Mouse (Mus musculus) liver, embryonic 14.5 days (tissue): ENCODE measurements around the gene Fxr2. TPM values are rescaled to one million over a fixed set of nuclear protein-coding genes. Genes with fewer than 3 reads are reported as not detected.
"Not testable (repeated sequence)": the region's sequence is repeated elsewhere in the genome, so short reads cannot be mapped to it uniquely, and the experiment has no call there.

Experiments used
- ATAC-seq: fragments of 200-750 bp; cut with Nextera tagmentation; 2 replicates; pipeline ENCODE4 v1.8.0; 2017; ENCODE audit warnings: moderate number of reproducible peaks, mild to moderate bottlenecking, moderate library complexity; ENCODE audit not compliant: insufficient read depth
- DNase-seq, 3 experiments: peaks; one replicate each; pipeline ENCODE4 v3.0.0-alpha.2; 2012 to 2013; ENCODE audit warnings: low read depth in 3 of 3, low spot score in 3 of 3
- H3K27ac ChIP-seq: fragments of 300-500 bp; sonication (generic); 2 replicates; pipeline ENCODE4 v1.5.1; 2014; ENCODE audit warnings: moderate library complexity, mild to moderate bottlenecking, control low read depth, inconsistent platforms
- H3K27me3 ChIP-seq: fragments of 300-500 bp; sonication (generic); 2 replicates; pipeline ENCODE4 v1.6.1; 2014; ENCODE audit warnings: mild to moderate bottlenecking, low read length, moderate library complexity; ENCODE audit not compliant: control insufficient read depth, insufficient read depth
- H3K36me3 ChIP-seq: fragments of 300-500 bp; sonication (generic); replicated peaks from 2 replicates; pipeline ENCODE4 v1.6.1; 2014; ENCODE audit warnings: low read depth; ENCODE audit not compliant: control insufficient read depth, insufficient read depth
- H3K4me1 ChIP-seq, 2 experiments: fragments of 200-500 bp in 1 of 2; fragments of 300-500 bp in 1 of 2; sonication (generic) in 1 of 2; replicated peaks; 2 replicates each; pipeline ENCODE4 v1.6.1; 2012 to 2014; ENCODE audit warnings: antibody characterized with exemption in 1 of 2, inconsistent platforms in 1 of 2, low read length in 1 of 2; ENCODE audit not compliant: control insufficient read depth in 2 of 2, insufficient read depth in 2 of 2
- H3K4me2 ChIP-seq: fragments of 300-500 bp; sonication (generic); 2 replicates; pipeline ENCODE4 v1.6.1; 2014; ENCODE audit warnings: low read depth, mild to moderate bottlenecking, control low read depth, moderate library complexity
- H3K4me3 ChIP-seq, 2 experiments: fragments of 200-500 bp in 1 of 2; fragments of 300-500 bp in 1 of 2; sonication (generic) in 1 of 2; 2 replicates each; pipeline ENCODE4 v1.5.1; 2012 to 2014; ENCODE audit warnings: low read depth in 2 of 2, low read length in 2 of 2, mild to moderate bottlenecking in 2 of 2, control low read depth in 1 of 2, inconsistent platforms in 1 of 2, moderate library complexity in 1 of 2; ENCODE audit not compliant: insufficient read depth in 1 of 2
- H3K9ac ChIP-seq: fragments of 300-500 bp; sonication (generic); replicated peaks from 2 replicates; pipeline ENCODE4 v1.6.1; 2014; ENCODE audit warnings: mild to moderate bottlenecking, control low read depth, moderate library complexity
- H3K9me3 ChIP-seq: fragments of 300-500 bp; sonication (generic); 2 replicates; pipeline ENCODE4 v1.6.1; 2016; ENCODE audit warnings: low read length, mixed read lengths; ENCODE audit not compliant: control insufficient read depth
- CTCF ChIP-seq: IDR thresholded peaks from 2 replicates; pipeline ENCODE4 v1.5.1; 2016; ENCODE audit warnings: antibody characterized with exemption, low read depth, control low read depth
- EP300 ChIP-seq: IDR thresholded peaks from 2 replicates; pipeline ENCODE4 v1.6.1; 2016; ENCODE audit warnings: antibody characterized with exemption, low read depth
- WGBS: fragments of 180-500 bp; shearing (Covaris S2); extraction: QIAGEN DNeasy Blood & Tissue Kit; methylation state at CpG from one replicate; pipeline ENCODE4 v1.1.7; 2014; ENCODE audit not compliant: insufficient replicate concordance; 5-methylcytosine and 5-hydroxymethylcytosine counted together
- microRNA counts: library from miRNA; unstranded; fragments of <30 nt; microRNA quantifications from one replicate; lab custom pipeline; 2016
- microRNA-seq: library from miRNA; unstranded; fragments of <30 nt; microRNA quantifications from one replicate; pipeline ENCODE4, GENCODE M21; 2016
- polyA plus RNA-seq, 2 experiments: library from polyadenylated mRNA; depleted of rRNA in 1 of 2; stranded (reverse) in 1 of 2; unstranded in 1 of 2; fragments of >200 nt; fragmentation: Nextera tagmentation in 1 of 2; extraction: Ambion mirVana in 1 of 2; gene quantifications; 2 replicates each; pipeline versions ENCODE4 v1.2.1 to v1.2.3; 2012 to 2014

The Fxr2 gene
- polyA plus RNA-seq, 2 experiments, result 5.4 to 21.7 TPM

- H3K4me1 ChIP-seq, result peaks cover 0 to 8% of the 10 kb centered on the region in 2 experiments; a peak in 2 of 4 replicates
- DNase-seq (no peak), ATAC-seq (no peak)
- no peaks in the 10 kb centered on the region for H3K27me3 ChIP-seq
- H3K9ac ChIP-seq, result no peak overlapping the region
- TF ChIP-seq CTCF, result peak; percentile 51
- TF ChIP-seq EP300, result no peak; the same call in 1 of the 2 replicates
- WGBS, result 65% methylated on average over 5 of the region's 5 CpGs
- H3K36me3 ChIP-seq, result no peaks in the 10 kb centered on the region
- H3K27ac ChIP-seq, result no peak overlapping the region
- no peak overlapping the region for H3K4me2 ChIP-seq
- no peaks in the 10 kb centered on the region for H3K9me3 ChIP-seq
- no peak overlapping the region for H3K4me3 ChIP-seq
Observed at GRCm38 (mm10) chr11:69698574-69698973, 65.8 kb downstream of the Fxr2 start.

- TF ChIP-seq EP300 (no peak), CTCF (no peak)
- Histone ChIP-seq H3K27ac (no peak overlapping the region), H3K9ac (no peak overlapping the region), H3K27me3 (no peaks in the 10 kb centered on the region), H3K9me3 (no peaks in the 10 kb centered on the region), H3K4me2 (no peak overlapping the region), H3K4me3 (no peak overlapping the region), H3K36me3 (no peaks in the 10 kb centered on the region), H3K4me1 (peaks cover 0 to 8% of the 10 kb centered on the region in 2 experiments; a peak in 2 of 4 replicates)
- no peak for DNase-seq
- ATAC-seq, result no peak
- WGBS, result 25% methylated on average over 1 of the region's 1 CpGs
Observed at GRCm38 (mm10) chr11:69699595-69699994, 66.8 kb downstream of the Fxr2 start.

GRCm38 (mm10) chr11:69702886-69703285 lies 70.1 kb downstream of the Fxr2 start:
- H3K9ac ChIP-seq, H3K9me3 ChIP-seq, H3K4me3 ChIP-seq, H3K4me2 ChIP-seq, H3K4me1 ChIP-seq, DNase-seq, H3K27ac ChIP-seq, ATAC-seq, H3K36me3 ChIP-seq, H3K27me3 ChIP-seq: not testable (repeated sequence)
- WGBS, result 82% methylated on average over 10 of the region's 10 CpGs

MicroRNAs within 50 kb of the gene (microRNA counts, 519-probe panel; counts per million panel counts)
- microRNA mmu-miR-1934 (lab: Ali Mortazavi, UCI) (69.9 counts per million), microRNA mmu-miR-467f (lab: Ali Mortazavi, UCI) (1,873 counts per million, percentile 2 among the panel's probes with 10 or more counts)

Small RNAs within 50 kb of the gene (microRNA-seq; reads per million reads assigned to microRNA genes)
- gene Mir1934 (11.0 reads per million, percentile 22 among the genes with 10 or more reads in this experiment), gene Mir467f (not detected)

Other genes with a start within 250 kb of the Fxr2 start
Only the 30 nearest of the 34 such genes appear.
- 3.7 and 5.3 TPM in 2 replicates for gene Tmem88, start 234.8 kb upstream of the Fxr2 start, polyA plus RNA-seq (2012; rRNA removed)
- 4.6 TPM in 2 replicates for gene Tmem88, start 234.8 kb upstream of the Fxr2 start, polyA plus RNA-seq (2014; fragmentation: Nextera tagmentation; extraction: Ambion mirVana)
- gene Kdm6b, start 219.3 kb upstream of the Fxr2 start, polyA plus RNA-seq (2012; rRNA removed), result 1.1 and 1.4 TPM in 2 replicates
- 2.9 TPM in 2 replicates for gene Kdm6b, start 219.3 kb upstream of the Fxr2 start, polyA plus RNA-seq (2014; fragmentation: Nextera tagmentation; extraction: Ambion mirVana)
- gene Dnah2, start 83.9 kb upstream of the Fxr2 start, polyA plus RNA-seq (2012; rRNA removed), result 0.03 TPM in 2 replicates
- gene Dnah2, start 83.9 kb upstream of the Fxr2 start, polyA plus RNA-seq (2014; fragmentation: Nextera tagmentation; extraction: Ambion mirVana), result 0.01 TPM in 2 replicates
- 1.0 TPM in 2 replicates for gene Efnb3, start 72.8 kb upstream of the Fxr2 start, polyA plus RNA-seq (2012; rRNA removed)
- gene Efnb3, start 72.8 kb upstream of the Fxr2 start, polyA plus RNA-seq (2014; fragmentation: Nextera tagmentation; extraction: Ambion mirVana), result 0.13 and 0.14 TPM in 2 replicates
- gene Wrap53, start 52.7 kb upstream of the Fxr2 start, polyA plus RNA-seq (2012; rRNA removed), result 10.8 and 12.7 TPM in 2 replicates
- gene Wrap53, start 52.7 kb upstream of the Fxr2 start, polyA plus RNA-seq (2014; fragmentation: Nextera tagmentation; extraction: Ambion mirVana), result 14.8 and 16.1 TPM in 2 replicates
- gene Trp53, start 52.6 kb upstream of the Fxr2 start, polyA plus RNA-seq (2012; rRNA removed), result 68.7 and 76.7 TPM in 2 replicates
- 61.2 and 66.4 TPM in 2 replicates for gene Trp53, start 52.6 kb upstream of the Fxr2 start, polyA plus RNA-seq (2014; fragmentation: Nextera tagmentation; extraction: Ambion mirVana)
- 20.6 and 25.2 TPM in 2 replicates for gene Atp1b2, start 27.0 kb upstream of the Fxr2 start, polyA plus RNA-seq (2012; rRNA removed)
- 21.3 and 29.8 TPM in 2 replicates for gene Atp1b2, start 27.0 kb upstream of the Fxr2 start, polyA plus RNA-seq (2014; fragmentation: Nextera tagmentation; extraction: Ambion mirVana)
- 21.4 and 23.5 TPM in 2 replicates for gene Shbg, start 15.1 kb upstream of the Fxr2 start, polyA plus RNA-seq (2012; rRNA removed)
- 28.4 and 33.2 TPM in 2 replicates for gene Shbg, start 15.1 kb upstream of the Fxr2 start, polyA plus RNA-seq (2014; fragmentation: Nextera tagmentation; extraction: Ambion mirVana)
- 3.7 and 5.1 TPM in 2 replicates for gene Sat2, start 11.0 kb upstream of the Fxr2 start, polyA plus RNA-seq (2012; rRNA removed)
- gene Sat2, start 11.0 kb upstream of the Fxr2 start, polyA plus RNA-seq (2014; fragmentation: Nextera tagmentation; extraction: Ambion mirVana), result 10.0 and 10.4 TPM in 2 replicates
- not detected in 2 replicates for gene Sox15, start 22.3 kb downstream of the Fxr2 start, polyA plus RNA-seq (2012; rRNA removed)
- not detected in 2 replicates for gene Sox15, start 22.3 kb downstream of the Fxr2 start, polyA plus RNA-seq (2014; fragmentation: Nextera tagmentation; extraction: Ambion mirVana)
- 40.4 and 60.1 TPM in 2 replicates for gene Mpdu1, start 29.7 kb downstream of the Fxr2 start, polyA plus RNA-seq (2012; rRNA removed)
- gene Mpdu1, start 29.7 kb downstream of the Fxr2 start, polyA plus RNA-seq (2014; fragmentation: Nextera tagmentation; extraction: Ambion mirVana), result 13.8 and 16.0 TPM in 2 replicates
- gene Cd68, start 33.2 kb downstream of the Fxr2 start, polyA plus RNA-seq (2012; rRNA removed), result 9.4 and 12.3 TPM in 2 replicates
- gene Cd68, start 33.2 kb downstream of the Fxr2 start, polyA plus RNA-seq (2014; fragmentation: Nextera tagmentation; extraction: Ambion mirVana), result 17.7 and 18.9 TPM in 2 replicates
- gene Eif4a1, start 39.4 kb downstream of the Fxr2 start, polyA plus RNA-seq (2012; rRNA removed), result 312 and 420 TPM in 2 replicates
- 316 TPM in 2 replicates for gene Eif4a1, start 39.4 kb downstream of the Fxr2 start, polyA plus RNA-seq (2014; fragmentation: Nextera tagmentation; extraction: Ambion mirVana)
- 37.0 and 45.8 TPM in 2 replicates for gene Senp3, start 49.1 kb downstream of the Fxr2 start, polyA plus RNA-seq (2012; rRNA removed)
- 21.0 and 24.5 TPM in 2 replicates for gene Senp3, start 49.1 kb downstream of the Fxr2 start, polyA plus RNA-seq (2014; fragmentation: Nextera tagmentation; extraction: Ambion mirVana)
- 0.21 and 0.26 TPM in 2 replicates for gene Tnfsf13, start 52.8 kb downstream of the Fxr2 start, polyA plus RNA-seq (2012; rRNA removed)
- gene Tnfsf13, start 52.8 kb downstream of the Fxr2 start, polyA plus RNA-seq (2014; fragmentation: Nextera tagmentation; extraction: Ambion mirVana), result 0.20 TPM in 1 of 2 replicates, not detected in the other
- 3.7 and 4.3 TPM in 2 replicates for gene Tnfsf12, start 62.9 kb downstream of the Fxr2 start, polyA plus RNA-seq (2012; rRNA removed)
- 2.6 and 3.1 TPM in 2 replicates for gene Tnfsf12, start 62.9 kb downstream of the Fxr2 start, polyA plus RNA-seq (2014; fragmentation: Nextera tagmentation; extraction: Ambion mirVana)
- 0.53 and 0.80 TPM in 2 replicates for gene Tnfsfm13, start 63.1 kb downstream of the Fxr2 start, polyA plus RNA-seq (2012; rRNA removed)
- 0.70 and 1.7 TPM in 2 replicates for gene Tnfsfm13, start 63.1 kb downstream of the Fxr2 start, polyA plus RNA-seq (2014; fragmentation: Nextera tagmentation; extraction: Ambion mirVana)
- 14.3 and 16.0 TPM in 2 replicates for gene Polr2a, start 125.6 kb downstream of the Fxr2 start, polyA plus RNA-seq (2012; rRNA removed)
- 19.5 and 22.4 TPM in 2 replicates for gene Polr2a, start 125.6 kb downstream of the Fxr2 start, polyA plus RNA-seq (2014; fragmentation: Nextera tagmentation; extraction: Ambion mirVana)
- not detected in 2 replicates for gene Slc35g3, start 129.0 kb downstream of the Fxr2 start, polyA plus RNA-seq (2012; rRNA removed)
- not detected in 2 replicates for gene Slc35g3, start 129.0 kb downstream of the Fxr2 start, polyA plus RNA-seq (2014; fragmentation: Nextera tagmentation; extraction: Ambion mirVana)
- 1.4 and 1.5 TPM in 2 replicates for gene Zbtb4, start 132.9 kb downstream of the Fxr2 start, polyA plus RNA-seq (2012; rRNA removed)
- gene Zbtb4, start 132.9 kb downstream of the Fxr2 start, polyA plus RNA-seq (2014; fragmentation: Nextera tagmentation; extraction: Ambion mirVana), result 0.45 and 0.58 TPM in 2 replicates
- 0.44 and 0.58 TPM in 2 replicates for gene Chrnb1, start 163.0 kb downstream of the Fxr2 start, polyA plus RNA-seq (2012; rRNA removed)
- gene Chrnb1, start 163.0 kb downstream of the Fxr2 start, polyA plus RNA-seq (2014; fragmentation: Nextera tagmentation; extraction: Ambion mirVana), result 0.32 and 0.33 TPM in 2 replicates
- 0.41 and 0.42 TPM in 2 replicates for gene Fgf11, start 168.9 kb downstream of the Fxr2 start, polyA plus RNA-seq (2012; rRNA removed)
- gene Fgf11, start 168.9 kb downstream of the Fxr2 start, polyA plus RNA-seq (2014; fragmentation: Nextera tagmentation; extraction: Ambion mirVana), result 0.06 and 0.13 TPM in 2 replicates
- gene Tmem102, start 172.6 kb downstream of the Fxr2 start, polyA plus RNA-seq (2012; rRNA removed), result 0.25 TPM in 2 replicates
- 0.57 and 0.80 TPM in 2 replicates for gene Tmem102, start 172.6 kb downstream of the Fxr2 start, polyA plus RNA-seq (2014; fragmentation: Nextera tagmentation; extraction: Ambion mirVana)
- not detected in 2 replicates for gene Gm39566, start 182.3 kb downstream of the Fxr2 start, polyA plus RNA-seq (2012; rRNA removed)
- gene Gm39566, start 182.3 kb downstream of the Fxr2 start, polyA plus RNA-seq (2014; fragmentation: Nextera tagmentation; extraction: Ambion mirVana), result not detected in 2 replicates
- not detected in 2 replicates for gene Spem2, start 185.5 kb downstream of the Fxr2 start, polyA plus RNA-seq (2012; rRNA removed)
- not detected in 2 replicates for gene Spem2, start 185.5 kb downstream of the Fxr2 start, polyA plus RNA-seq (2014; fragmentation: Nextera tagmentation; extraction: Ambion mirVana)
- gene Spem1, start 189.2 kb downstream of the Fxr2 start, polyA plus RNA-seq (2012; rRNA removed), result not detected in 2 replicates
- not detected in 2 replicates for gene Spem1, start 189.2 kb downstream of the Fxr2 start, polyA plus RNA-seq (2014; fragmentation: Nextera tagmentation; extraction: Ambion mirVana)
- 2.0 and 2.2 TPM in 2 replicates for gene Nlgn2, start 204.8 kb downstream of the Fxr2 start, polyA plus RNA-seq (2012; rRNA removed)
- gene Nlgn2, start 204.8 kb downstream of the Fxr2 start, polyA plus RNA-seq (2014; fragmentation: Nextera tagmentation; extraction: Ambion mirVana), result 0.48 and 0.76 TPM in 2 replicates
- gene Tmem256, start 205.5 kb downstream of the Fxr2 start, polyA plus RNA-seq (2012; rRNA removed), result 143 and 197 TPM in 2 replicates
- 384 and 393 TPM in 2 replicates for gene Tmem256, start 205.5 kb downstream of the Fxr2 start, polyA plus RNA-seq (2014; fragmentation: Nextera tagmentation; extraction: Ambion mirVana)
- 18.0 and 20.0 TPM in 2 replicates for gene Plscr3, start 213.4 kb downstream of the Fxr2 start, polyA plus RNA-seq (2012; rRNA removed)
- gene Plscr3, start 213.4 kb downstream of the Fxr2 start, polyA plus RNA-seq (2014; fragmentation: Nextera tagmentation; extraction: Ambion mirVana), result 22.8 and 25.0 TPM in 2 replicates
- gene Tnk1, start 225.7 kb downstream of the Fxr2 start, polyA plus RNA-seq (2012; rRNA removed), result 1.2 TPM in 2 replicates
- 0.43 and 0.80 TPM in 2 replicates for gene Tnk1, start 225.7 kb downstream of the Fxr2 start, polyA plus RNA-seq (2014; fragmentation: Nextera tagmentation; extraction: Ambion mirVana)